Mouse (Mus musculus): ENCODE measurements around the gene Dpagt1.

- no peak for TF ChIP-seq POLR2A (IDR thresholded peaks at IDR 0.05; ENCODE audit: low read depth, low read length)
- TF ChIP-seq CTCF (IDR thresholded peaks at IDR 0.05; ENCODE audit: extremely low read depth, insufficient read length, insufficient replicate concordance, low read depth, low read length), result no peak
These were observed 14.4 kb upstream of the Dpagt1 start for GRCm38 (mm10) chr9:44311136-44312134.
